In genomic region chr1:194026958-194027692, GRCm38 (mm10) we compare ENCODE assay signal across 15 mouse cellular contexts.
DNase-seq lines count a peak whose midpoint lies in the region; ATAC-seq lines count a peak whose summit lies in the region.
"Had no signal": no experiment of that assay in that cellular context is flagged by ENCODE, and none has a peak within 500 bp of the region (broad histone marks: within the 10 kb centered on the region; RNA-seq: fewer than 3 reads in every experiment).

No protein-coding gene starts in this region.

- no peaks in the 10 kb centered on the region for H3K36me3 ChIP-seq in hindbrain, embryonic 12.5 days
- no peaks in the 10 kb centered on the region for H3K36me3 ChIP-seq in hindbrain, embryonic 16.5 days (ENCODE audit: control insufficient read depth, insufficient read depth, low read length)
- H3K36me3 ChIP-seq in midbrain, embryonic 12.5 days = no peaks in the 10 kb centered on the region
- no peaks in the 10 kb centered on the region for H3K36me3 ChIP-seq in midbrain, embryonic 15.5 days (replicated peaks)
- H3K36me3 ChIP-seq: embryonic facial prominence, embryonic 10.5 days; forebrain, embryonic 15.5 days; lung, embryonic 15.5 days had no signal

- WGBS in hindbrain, embryonic 12.5 days = 63% methylated on average over 7 of the region's 7 CpGs
- whole genome bisulfite sequencing in hindbrain, embryonic 16.5 days = 68% methylated on average over 7 of the region's 7 CpGs
- WGBS in midbrain, embryonic 12.5 days = 70% methylated on average over 7 of the region's 7 CpGs
- WGBS in midbrain, embryonic 15.5 days = 65% methylated on average over 7 of the region's 7 CpGs

- 0 out of 2 replicates have a peak, but pooled peaks have one; percentile 13 for ATAC-seq in cerebellum, adult (ENCODE audit: insufficient number of reproducible peaks, low FRiP score, low TSS enrichment)
- ATAC-seq in hindbrain, embryonic 12.5 days (ENCODE audit: low FRiP score) = peak; percentile 80
- no peak for ATAC-seq in hindbrain, embryonic 16.5 days
- peak; percentile 49; the same call in 1 of the 2 replicates for ATAC-seq in midbrain, embryonic 12.5 days (ENCODE audit: low FRiP score, low read depth)
- ATAC-seq in midbrain, embryonic 15.5 days (replicated peaks) = no peak
- ATAC-seq: forebrain, embryonic 15.5 days had no signal

- H3K4me2 ChIP-seq in hindbrain, embryonic 12.5 days (replicated peaks) = no peak overlapping the region
- H3K4me2 ChIP-seq in hindbrain, embryonic 16.5 days (ENCODE audit: low read length) = no peak overlapping the region
- H3K4me2 ChIP-seq in midbrain, embryonic 12.5 days (replicated peaks) = no peak overlapping the region
- no peak overlapping the region for H3K4me2 ChIP-seq in midbrain, embryonic 15.5 days
- H3K4me2 ChIP-seq: forebrain, embryonic 15.5 days; lung, embryonic 15.5 days had no signal

- DNase-seq in cerebellum, adult 9-11 months = no peak
- no peak for DNase-seq in right cerebral cortex, postnatal 36 days (ENCODE audit: low spot score in 2 of 2)
- DNase-seq in MN1 (ENCODE audit: low spot score) = no peak
- DNase-seq: gastrocnemius, postnatal 14 days; kidney, adult 11 months; lung, postnatal 4 days had no signal

- H3K4me1 ChIP-seq in hindbrain, embryonic 12.5 days = no peaks in the 10 kb centered on the region
- no peaks in the 10 kb centered on the region for H3K4me1 ChIP-seq in hindbrain, embryonic 16.5 days (ENCODE audit: control insufficient read depth, insufficient read depth, low read depth, low read length)
- H3K4me1 ChIP-seq in midbrain, embryonic 12.5 days = no peaks in the 10 kb centered on the region
- no peaks in the 10 kb centered on the region for H3K4me1 ChIP-seq in midbrain, embryonic 15.5 days
- H3K4me1 ChIP-seq: embryonic facial prominence, embryonic 10.5 days; lung, embryonic 15.5 days had no signal

- H3K27me3 ChIP-seq in hindbrain, embryonic 12.5 days = no peaks in the 10 kb centered on the region
- no peaks in the 10 kb centered on the region for H3K27me3 ChIP-seq in hindbrain, embryonic 16.5 days (replicated peaks; ENCODE audit: control insufficient read depth, insufficient read depth, low read length)
- no peaks in the 10 kb centered on the region for H3K27me3 ChIP-seq in midbrain, embryonic 12.5 days
- H3K27me3 ChIP-seq in midbrain, embryonic 15.5 days (replicated peaks) = no peaks in the 10 kb centered on the region
- H3K27me3 ChIP-seq: forebrain, embryonic 15.5 days; lung, embryonic 15.5 days had no signal

- peak overlapping the region; percentile 55; the same call in 1 of the 2 replicates for H3K27ac ChIP-seq in hindbrain, embryonic 12.5 days
- no peak overlapping the region for H3K27ac ChIP-seq in hindbrain, embryonic 16.5 days (ENCODE audit: low read depth, low read length)
- no peak overlapping the region for H3K27ac ChIP-seq in midbrain, embryonic 12.5 days (replicated peaks)
- H3K27ac ChIP-seq in midbrain, embryonic 15.5 days = no peak overlapping the region
- H3K27ac ChIP-seq: embryonic facial prominence, embryonic 10.5 days; forebrain, embryonic 15.5 days; liver, embryonic 14.5 days; lung, embryonic 15.5 days had no signal

- H3K4me3 ChIP-seq in hindbrain, embryonic 12.5 days = no peak overlapping the region
- H3K4me3 ChIP-seq in hindbrain, embryonic 16.5 days (ENCODE audit: low read length) = no peak overlapping the region
- H3K4me3 ChIP-seq in midbrain, embryonic 12.5 days = no peak overlapping the region
- H3K4me3 ChIP-seq in midbrain, embryonic 15.5 days = no peak overlapping the region
- H3K4me3 ChIP-seq: embryonic facial prominence, embryonic 10.5 days; forebrain, embryonic 15.5 days; lung, embryonic 15.5 days had no signal

- no peaks in the 10 kb centered on the region for H3K9me3 ChIP-seq in hindbrain, embryonic 12.5 days (replicated peaks)
- no peaks in the 10 kb centered on the region for H3K9me3 ChIP-seq in hindbrain, embryonic 16.5 days (ENCODE audit: control insufficient read depth, low read length)
- no peaks in the 10 kb centered on the region for H3K9me3 ChIP-seq in midbrain, embryonic 12.5 days
- H3K9me3 ChIP-seq in midbrain, embryonic 15.5 days = no peaks in the 10 kb centered on the region
- H3K9me3 ChIP-seq: embryonic facial prominence, embryonic 10.5 days; forebrain, embryonic 15.5 days; lung, embryonic 15.5 days had no signal

- no peak overlapping the region for H3K9ac ChIP-seq in hindbrain, embryonic 12.5 days
- H3K9ac ChIP-seq in hindbrain, embryonic 16.5 days (ENCODE audit: low read depth, low read length) = no peak overlapping the region
- no peak overlapping the region for H3K9ac ChIP-seq in midbrain, embryonic 12.5 days (replicated peaks)
- H3K9ac ChIP-seq in midbrain, embryonic 15.5 days = no peak overlapping the region
- H3K9ac ChIP-seq: forebrain, embryonic 15.5 days; liver, embryonic 14.5 days; lung, embryonic 15.5 days had no signal

Comparison
In these comparisons a context has a peak if more than half of its experiments do, and no peak if none do; other contexts are left out.
1. ATAC-seq: peak in cerebellum, adult (single experiment), hindbrain, embryonic 12.5 days (single experiment) and midbrain, embryonic 12.5 days (single experiment); none in hindbrain, embryonic 16.5 days (single experiment) and midbrain, embryonic 15.5 days (single experiment).